Mouse (Mus musculus): ENCODE measurements around the gene Rdh16f1.
"Not testable (repeated sequence)": the region's sequence is repeated elsewhere in the genome, so short reads cannot be mapped to it uniquely, and the experiment has no call there.

The Rdh16f1 gene

GRCm38 (mm10) chr10:127748847-127749612, 10.6 kb upstream of the Rdh16f1 start:
- DNase-seq (ENCODE audit: low spot score): no peak

GRCm38 (mm10) chr10:127750136-127750777, 9.3 kb upstream of the Rdh16f1 start:
- no peak for DNase-seq (ENCODE audit: low spot score)

GRCm38 (mm10) chr10:127751548-127751947, 8.0 kb upstream of the Rdh16f1 start, which contains the start of gene Gpr182:
Gene Gpr182, minus strand, starts transcription at chr10:127751732.
- DNase-seq (ENCODE audit: low spot score): no peak

- DNase-seq (ENCODE audit: low spot score): no peak
Measured at GRCm38 (mm10) chr10:127754566-127755166, 4.9 kb upstream of the Rdh16f1 start.

- DNase-seq (ENCODE audit: low spot score): no peak
Measured at GRCm38 (mm10) chr10:127755246-127755645, 4.3 kb upstream of the Rdh16f1 start.

GRCm38 (mm10) chr10:127755770-127756468, 3.7 kb upstream of the Rdh16f1 start:
- no peak for DNase-seq (ENCODE audit: low spot score)

- not testable (repeated sequence) for DNase-seq (ENCODE audit: low spot score)
Measured at GRCm38 (mm10) chr10:127762926-127763325, 3.3 kb downstream of the Rdh16f1 start.

GRCm38 (mm10) chr10:127763914-127764680, 4.5 kb downstream of the Rdh16f1 start:
- no peak for DNase-seq (ENCODE audit: low spot score)

- no peak for DNase-seq (ENCODE audit: low spot score)
Measured at GRCm38 (mm10) chr10:127766564-127766963, 7.0 kb downstream of the Rdh16f1 start.

GRCm38 (mm10) chr10:127776011-127776410, 16.4 kb downstream of the Rdh16f1 start, which contains the start of gene Rdh9:
Gene Rdh9, plus strand, starts transcription at chr10:127776386.
- DNase-seq (ENCODE audit: low spot score): no peak

GRCm38 (mm10) chr10:127782321-127782720, 22.7 kb downstream of the Rdh16f1 start:
- not testable (repeated sequence) for DNase-seq (ENCODE audit: low spot score)

GRCm38 (mm10) chr10:127785411-127785810, 25.8 kb downstream of the Rdh16f1 start:
- not testable (repeated sequence) for DNase-seq (ENCODE audit: low spot score)

- no peak for DNase-seq (ENCODE audit: low spot score)
Measured at GRCm38 (mm10) chr10:127799295-127799694, 39.7 kb downstream of the Rdh16f1 start.

GRCm38 (mm10) chr10:127800891-127801290, 41.3 kb downstream of the Rdh16f1 start, which contains the start of gene Rdh16:
Gene Rdh16, plus strand, starts transcription at chr10:127801152.
- DNase-seq (ENCODE audit: low spot score): no peak

- DNase-seq (ENCODE audit: low spot score): no peak
Measured at GRCm38 (mm10) chr10:127801612-127802011, 42.0 kb downstream of the Rdh16f1 start.

- DNase-seq (ENCODE audit: low spot score): no peak
Measured at GRCm38 (mm10) chr10:127802236-127802635, 42.6 kb downstream of the Rdh16f1 start.

- no peak for DNase-seq (ENCODE audit: low spot score)
Measured at GRCm38 (mm10) chr10:127804416-127804815, 44.8 kb downstream of the Rdh16f1 start.

GRCm38 (mm10) chr10:127815888-127816287, 56.3 kb downstream of the Rdh16f1 start:
- DNase-seq (ENCODE audit: low spot score): no peak

- not testable (repeated sequence) for DNase-seq (ENCODE audit: low spot score)
Measured at GRCm38 (mm10) chr10:127817268-127817910, 57.8 kb downstream of the Rdh16f1 start.

GRCm38 (mm10) chr10:127821806-127822205, 62.2 kb downstream of the Rdh16f1 start:
- not testable (repeated sequence) for DNase-seq (ENCODE audit: low spot score)

- DNase-seq (ENCODE audit: low spot score): no peak
Measured at GRCm38 (mm10) chr10:127825386-127825785, 65.8 kb downstream of the Rdh16f1 start.
